In genomic region chr9:32573638-32574037, GRCm38 (mm10) we compare ENCODE assay signal across 16 mouse cellular contexts.
"Had no signal": no experiment of that assay in that cellular context is flagged by ENCODE, and none has a peak within 500 bp of the region (broad histone marks: within the 10 kb centered on the region; RNA-seq: fewer than 3 reads in every experiment).

No protein-coding gene starts in this region.

- H3K9me3 ChIP-seq: neural tube, embryonic 13.5 days; neural tube, embryonic 15.5 days; stomach, embryonic 15.5 days had no signal

- H3K4me2 ChIP-seq: neural tube, embryonic 13.5 days; neural tube, embryonic 15.5 days; stomach, embryonic 15.5 days had no signal

- H3K4me1 ChIP-seq: neural tube, embryonic 13.5 days; neural tube, embryonic 15.5 days had no signal

- H3K27ac ChIP-seq: neural tube, embryonic 13.5 days; neural tube, embryonic 15.5 days; stomach, embryonic 15.5 days; stomach, postnatal 0 days had no signal

- DNase-seq: retina, postnatal 1 day; right cerebral cortex, adult 18-20 months; right cerebral cortex, postnatal 14 days; right cerebral cortex, postnatal 25 days; right cerebral cortex, postnatal 4 days; spleen, adult 18-20 months; thymus, adult 18-20 months; thymus, adult 2 months; thymus, postnatal 14 days; thymus, postnatal 25 days; thymus, postnatal 36 days; thymus, postnatal 4 days had no signal

- H3K36me3 ChIP-seq: neural tube, embryonic 13.5 days; neural tube, embryonic 15.5 days; stomach, embryonic 15.5 days had no signal

- H3K4me3 ChIP-seq: neural tube, embryonic 13.5 days; neural tube, embryonic 15.5 days; stomach, embryonic 15.5 days had no signal

- H3K27me3 ChIP-seq: neural tube, embryonic 13.5 days; neural tube, embryonic 15.5 days; stomach, embryonic 15.5 days had no signal

- H3K9ac ChIP-seq: neural tube, embryonic 13.5 days; neural tube, embryonic 15.5 days; stomach, embryonic 15.5 days had no signal
